Mouse (Mus musculus) embryonic facial prominence, embryonic 13.5 days (tissue): Measurements from ENCODE around the gene Olfr56. TPM values are rescaled to one million over a fixed set of nuclear protein-coding genes. Genes with fewer than 3 reads are reported as not detected.

Experiments used
- ATAC-seq: fragments of 200-750 bp; cut with Nextera tagmentation; 2 replicates; pipeline ENCODE4 v1.8.0; 2017; ENCODE audit warnings: low read depth; ENCODE audit not compliant: insufficient number of reproducible peaks, insufficient read depth, low FRiP score, low TSS enrichment
- H3K27ac ChIP-seq: fragments of 300-500 bp; sonication (generic); 2 replicates; pipeline ENCODE4 v1.5.1; 2015; ENCODE audit warnings: moderate library complexity, mild to moderate bottlenecking, inconsistent platforms
- H3K27me3 ChIP-seq: fragments of 300-500 bp; sonication (generic); 2 replicates; pipeline ENCODE4 v1.6.1; 2015; ENCODE audit warnings: mild to moderate bottlenecking, inconsistent platforms
- H3K36me3 ChIP-seq: fragments of 300-500 bp; sonication (generic); 2 replicates; pipeline ENCODE4 v1.6.1; 2015; ENCODE audit warnings: mild to moderate bottlenecking, inconsistent platforms
- H3K4me1 ChIP-seq: fragments of 300-500 bp; sonication (generic); 2 replicates; pipeline ENCODE4 v1.6.1; 2015; ENCODE audit warnings: inconsistent platforms
- H3K4me2 ChIP-seq: fragments of 300-500 bp; sonication (generic); 2 replicates; pipeline ENCODE4 v1.6.1; 2015; ENCODE audit warnings: moderate library complexity, mild to moderate bottlenecking, inconsistent platforms
- H3K4me3 ChIP-seq: fragments of 300-500 bp; sonication (generic); 2 replicates; pipeline ENCODE4 v1.5.1; 2015; ENCODE audit warnings: mild to moderate bottlenecking, inconsistent platforms
- H3K9ac ChIP-seq: fragments of 300-500 bp; sonication (generic); 2 replicates; pipeline ENCODE4 v1.6.1; 2015; ENCODE audit warnings: mild to moderate bottlenecking, inconsistent platforms
- H3K9me3 ChIP-seq: fragments of 300-500 bp; sonication (generic); 2 replicates; pipeline ENCODE4 v1.6.1; 2016; ENCODE audit warnings: inconsistent platforms
- WGBS: fragments of 180-500 bp; shearing (Covaris S2); methylation state at CpG from one replicate; pipeline ENCODE4 v1.1.7; 2015; ENCODE audit warnings: mixed read lengths; 5-methylcytosine and 5-hydroxymethylcytosine counted together
- polyA plus RNA-seq: library from polyadenylated mRNA; unstranded; fragments of >200 nt; fragmentation: Nextera tagmentation; extraction: Ambion mirVana; gene quantifications from 2 replicates; pipeline ENCODE4 v1.2.1, GENCODE M21; 2015

Gene Olfr56
- polyA plus RNA-seq, 1 experiment from 2014 or later, result not detected

DNA sequence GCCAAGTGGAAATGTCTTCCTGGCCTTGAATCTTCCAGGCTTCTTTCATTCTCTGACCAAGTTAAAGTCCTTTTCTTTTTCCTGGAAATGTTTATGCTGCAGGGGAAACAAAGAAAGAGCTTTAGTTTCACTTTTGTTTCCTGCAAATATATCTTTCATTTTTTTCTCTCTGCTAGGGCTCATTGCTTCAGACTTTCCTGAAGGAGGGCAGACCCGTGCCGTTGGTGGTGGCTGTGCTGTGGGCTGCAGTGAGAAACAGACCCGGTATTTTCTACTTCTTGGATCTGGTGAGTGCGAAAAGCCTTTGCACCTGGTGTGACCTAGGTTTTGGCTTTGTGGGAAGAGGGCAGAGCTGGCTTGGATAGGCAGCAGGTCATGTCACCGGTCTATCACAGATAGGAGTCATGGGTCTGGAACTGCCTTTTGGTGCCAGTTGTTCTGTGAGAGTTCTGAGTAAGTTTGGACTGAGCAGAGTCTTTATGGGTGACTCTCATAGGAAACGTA, 108.2 kb downstream of the Olfr56 start:
- Histone ChIP-seq H3K27ac (no peak overlapping the region), H3K36me3 (no peaks in the 10 kb centered on the region), H3K4me3 (no peak overlapping the region), H3K9ac (no peak overlapping the region), H3K27me3 (no peaks in the 10 kb centered on the region), H3K4me1 (peaks cover 9% of the 10 kb centered on the region), H3K9me3 (no peaks in the 10 kb centered on the region), H3K4me2 (no peak overlapping the region)
- 82% methylated on average over 6 of the region's 6 CpGs for WGBS
- ATAC-seq, result no peak

DNA sequence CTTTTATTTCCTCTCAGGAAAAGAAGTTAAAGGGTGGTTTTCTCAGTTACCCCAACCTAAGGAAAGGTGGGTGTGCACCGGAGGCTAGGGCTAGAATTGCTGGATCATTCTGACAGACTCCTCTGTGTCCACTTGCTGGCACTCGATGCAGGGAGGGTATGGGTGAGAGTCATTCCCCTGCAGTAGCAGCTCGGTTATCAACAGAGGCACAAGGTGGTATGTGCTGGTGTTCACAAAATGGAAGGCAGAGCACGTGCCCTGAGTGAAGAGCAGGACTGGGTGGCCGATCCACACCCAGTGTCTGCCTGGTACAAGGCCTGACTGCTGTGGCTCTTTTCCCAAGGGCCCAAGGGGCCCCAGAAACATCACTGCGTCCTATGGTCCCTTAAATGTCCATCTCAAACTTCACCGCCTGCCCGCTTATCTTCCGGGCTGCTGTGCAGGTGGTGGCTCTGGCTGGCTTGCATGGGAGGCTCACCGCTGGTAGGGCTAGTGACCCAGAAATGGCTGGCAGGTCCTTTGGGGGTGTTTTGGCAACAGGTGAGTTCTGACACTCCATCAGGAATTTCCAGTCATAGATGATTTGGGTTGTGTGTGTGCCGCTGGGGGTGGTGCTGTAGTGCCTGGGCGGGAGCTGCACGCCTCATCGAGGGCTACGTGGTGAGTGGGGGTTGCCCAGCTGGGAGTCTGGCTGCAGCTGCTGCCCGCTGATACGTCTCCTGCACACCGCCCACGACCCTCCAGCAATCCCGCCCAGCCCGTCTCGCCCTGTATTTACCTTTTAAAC, 109.3 kb downstream of the Olfr56 start:
- 34% methylated on average over 22 of the region's 22 CpGs for WGBS
- Histone ChIP-seq H3K9ac (0 out of 2 replicates have a peak overlapping the region, but pooled peaks have one; percentile 1), H3K4me1 (peaks cover 9% of the 10 kb centered on the region), H3K36me3 (no peaks in the 10 kb centered on the region), H3K27me3 (no peaks in the 10 kb centered on the region), H3K4me3 (0 out of 2 replicates have a peak overlapping the region, but pooled peaks have one; percentile 9), H3K27ac (no peak overlapping the region), H3K9me3 (no peaks in the 10 kb centered on the region), H3K4me2 (peak overlapping the region; percentile 45)
- no peak for ATAC-seq

DNA sequence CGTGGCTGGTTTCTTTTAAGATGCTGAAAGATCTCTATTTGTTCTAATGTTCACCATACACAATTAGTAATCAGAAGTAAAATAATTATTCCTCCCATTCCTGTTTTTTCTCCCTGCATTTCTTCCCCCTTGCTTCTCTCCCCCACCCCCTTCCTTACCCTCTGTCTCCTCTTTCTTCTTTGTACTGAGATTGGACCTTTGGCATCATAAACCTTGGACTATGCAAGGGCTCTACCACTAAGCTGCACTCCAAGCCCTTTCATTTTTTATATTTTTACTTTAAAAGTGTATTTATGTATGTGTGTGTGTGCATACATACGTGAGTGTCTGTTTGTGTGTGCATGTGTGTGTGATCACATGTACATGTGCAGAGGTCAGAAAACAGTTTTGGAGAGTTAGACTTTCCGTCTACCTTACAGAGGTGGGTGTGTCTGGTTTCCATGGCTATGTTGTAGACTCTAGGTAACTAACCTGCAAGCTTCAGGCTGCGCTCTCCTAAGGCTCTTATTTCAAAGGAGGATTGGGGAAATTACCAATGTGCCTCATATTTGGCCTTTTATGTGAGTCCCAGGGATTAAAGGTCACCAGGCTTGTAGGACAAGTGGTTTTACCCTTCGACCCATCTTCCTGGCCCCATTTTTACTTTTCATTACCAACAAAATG, 110.4 kb downstream of the Olfr56 start:
- Histone ChIP-seq H3K27me3 (no peaks in the 10 kb centered on the region), H3K9me3 (no peaks in the 10 kb centered on the region), H3K4me3 (no peak overlapping the region), H3K4me1 (peaks cover 9% of the 10 kb centered on the region), H3K36me3 (no peaks in the 10 kb centered on the region), H3K4me2 (no peak overlapping the region), H3K9ac (no peak overlapping the region), H3K27ac (no peak overlapping the region)
- 74% methylated on average over 5 of the region's 5 CpGs for WGBS
- no peak for ATAC-seq

DNA sequence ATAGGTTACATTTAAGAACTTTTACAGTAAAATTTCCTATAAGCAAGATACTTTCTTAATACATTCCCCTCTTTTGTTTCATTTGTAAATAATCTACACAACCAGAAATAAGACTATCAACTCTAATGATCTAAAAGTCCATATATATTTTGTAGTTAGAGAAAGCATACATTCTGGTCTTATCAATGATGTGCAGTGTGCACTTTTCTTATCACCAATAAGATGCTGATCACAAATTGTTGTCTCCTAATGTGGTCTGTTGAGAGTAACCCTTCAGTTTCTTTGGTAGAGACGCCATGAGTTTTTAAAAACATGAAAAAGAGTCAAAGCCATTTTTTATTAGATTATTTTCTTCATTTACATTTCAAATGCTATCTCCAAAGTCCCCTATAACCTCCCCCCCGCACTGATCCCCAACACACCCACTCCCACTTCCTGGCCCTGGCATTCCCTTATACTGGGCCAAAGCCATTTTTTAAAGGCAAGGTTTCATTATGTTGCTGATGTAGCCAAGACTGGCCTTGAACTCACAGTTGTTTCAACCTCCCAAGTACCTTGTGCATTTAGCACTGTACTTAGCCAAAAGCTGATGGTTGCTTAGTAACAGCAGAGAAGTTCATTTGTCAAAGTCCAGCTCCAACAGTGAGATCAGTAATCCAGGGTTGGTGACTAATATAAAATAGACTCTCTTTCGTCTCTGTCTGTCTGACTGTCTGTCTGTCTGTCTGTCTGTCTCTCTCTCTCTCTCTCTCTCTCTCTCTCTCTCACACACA, 111.2 kb downstream of the Olfr56 start:
- no peak overlapping the region for H3K4me2 ChIP-seq
- 82% methylated on average over 3 of the region's 3 CpGs for WGBS
- no peaks in the 10 kb centered on the region for H3K36me3 ChIP-seq
- peaks cover 9% of the 10 kb centered on the region for H3K4me1 ChIP-seq
- no peak overlapping the region for H3K9ac ChIP-seq
- H3K9me3 ChIP-seq, result no peaks in the 10 kb centered on the region
- H3K27me3 ChIP-seq, result no peaks in the 10 kb centered on the region
- no peak overlapping the region for H3K4me3 ChIP-seq
- no peak for ATAC-seq
- no peak overlapping the region for H3K27ac ChIP-seq

DNA sequence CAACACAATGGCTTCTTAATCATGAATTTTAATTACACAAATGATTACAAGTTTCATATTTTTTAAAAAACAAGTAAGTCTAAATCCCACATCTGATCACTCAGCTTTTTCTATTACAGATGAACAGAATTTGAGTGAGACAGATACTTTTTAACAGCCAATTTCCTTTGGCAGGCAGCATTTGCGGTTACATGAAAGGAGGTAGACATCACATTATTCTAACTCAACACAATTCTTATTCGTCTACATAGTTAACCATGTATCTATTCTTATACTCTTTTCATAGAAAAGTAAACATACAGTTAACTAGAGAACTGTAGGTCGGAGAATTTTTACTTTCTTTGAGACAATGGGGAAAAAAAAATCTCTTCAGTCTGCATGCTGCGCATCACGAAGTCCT, 111.9 kb downstream of the Olfr56 start:
- WGBS, result 84% methylated on average over 5 of the region's 5 CpGs
- Histone ChIP-seq H3K36me3 (no peaks in the 10 kb centered on the region), H3K9ac (no peak overlapping the region), H3K27ac (no peak overlapping the region), H3K4me2 (no peak overlapping the region), H3K9me3 (no peaks in the 10 kb centered on the region), H3K4me1 (peaks cover 9% of the 10 kb centered on the region), H3K4me3 (no peak overlapping the region), H3K27me3 (no peaks in the 10 kb centered on the region)
- no peak for ATAC-seq

DNA sequence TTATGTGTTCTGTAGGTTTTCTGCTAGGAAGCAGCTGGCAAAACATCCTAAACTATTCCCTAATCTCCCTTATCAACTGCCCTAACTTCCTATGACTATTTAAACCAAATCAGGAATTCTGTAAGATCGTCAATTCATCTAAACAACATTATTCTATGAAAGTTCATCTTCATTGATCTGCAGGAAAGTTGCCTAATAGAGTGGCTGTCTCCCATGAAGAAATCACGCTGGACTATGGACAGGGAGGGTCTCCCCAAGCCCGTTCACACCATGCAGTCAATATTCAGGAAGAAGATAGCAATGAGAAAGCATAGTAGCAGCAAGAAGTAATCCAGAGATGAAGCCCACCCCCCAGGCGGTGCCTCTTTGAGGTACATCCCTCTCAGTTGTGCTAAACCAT, 112.5 kb downstream of the Olfr56 start:
- Histone ChIP-seq H3K9ac (no peak overlapping the region), H3K36me3 (no peaks in the 10 kb centered on the region), H3K9me3 (no peaks in the 10 kb centered on the region), H3K4me1 (peaks cover 9% of the 10 kb centered on the region), H3K27me3 (no peaks in the 10 kb centered on the region), H3K27ac (no peak overlapping the region), H3K4me2 (no peak overlapping the region), H3K4me3 (no peak overlapping the region)
- 73% methylated on average over 4 of the region's 4 CpGs for WGBS
- no peak for ATAC-seq

DNA sequence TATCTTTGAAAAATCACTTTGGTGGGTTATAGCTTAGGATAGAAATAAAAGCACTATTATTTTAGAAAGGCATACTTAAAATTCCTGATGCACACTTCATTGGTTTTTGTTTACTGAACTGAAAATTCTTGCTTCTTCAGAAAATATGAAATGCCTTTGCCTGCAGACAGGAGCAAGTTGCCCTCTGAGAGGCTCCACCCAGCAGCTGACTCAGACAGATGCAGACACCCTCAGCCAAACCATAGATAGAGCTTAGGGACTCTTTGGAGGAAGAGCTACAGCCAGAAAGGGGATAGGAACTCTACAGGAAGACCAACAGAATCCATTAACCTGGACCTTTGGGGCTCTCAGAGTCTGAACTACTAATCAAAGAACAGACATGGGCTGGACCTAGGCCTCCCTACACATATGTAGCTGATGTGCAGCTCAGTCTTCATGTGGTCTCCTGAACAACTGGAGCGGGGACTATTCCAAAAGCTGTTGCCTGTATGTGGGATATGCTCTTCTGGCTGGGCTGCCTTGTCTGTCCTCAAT, 113.4 kb downstream of the Olfr56 start:
- Histone ChIP-seq H3K27ac (no peak overlapping the region), H3K9me3 (no peaks in the 10 kb centered on the region), H3K4me2 (no peak overlapping the region), H3K4me1 (peaks cover 9% of the 10 kb centered on the region), H3K36me3 (no peaks in the 10 kb centered on the region), H3K4me3 (no peak overlapping the region), H3K9ac (no peak overlapping the region), H3K27me3 (no peaks in the 10 kb centered on the region)
- ATAC-seq, result no peak
- WGBS, result 84% methylated on average over 1 of the region's 1 CpGs

DNA sequence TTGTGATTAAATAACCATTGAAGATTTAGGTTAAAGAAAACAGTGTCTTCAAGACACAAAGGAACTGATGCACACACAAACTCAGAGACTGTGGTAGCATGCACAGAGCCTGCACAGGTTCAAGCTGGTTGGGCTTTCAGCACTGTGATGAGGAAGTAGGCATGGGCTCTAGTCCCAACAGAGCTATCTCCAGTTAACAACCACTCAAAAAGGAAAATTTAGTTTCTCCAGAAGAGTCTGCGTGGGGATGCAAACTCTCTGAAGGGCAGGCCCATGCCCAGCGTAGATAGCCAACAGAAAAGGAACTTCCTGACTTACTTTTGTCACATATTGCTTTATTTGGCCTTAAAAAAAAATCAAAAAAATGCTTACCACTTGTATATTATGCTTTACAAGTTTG, 114.1 kb downstream of the Olfr56 start:
- no peak for ATAC-seq
- Histone ChIP-seq H3K4me3 (no peak overlapping the region), H3K27ac (no peak overlapping the region), H3K27me3 (no peaks in the 10 kb centered on the region), H3K4me1 (peaks cover 7% of the 10 kb centered on the region), H3K4me2 (no peak overlapping the region), H3K36me3 (no peaks in the 10 kb centered on the region), H3K9ac (no peak overlapping the region), H3K9me3 (no peaks in the 10 kb centered on the region)
- WGBS, result 88% methylated on average over 2 of the region's 2 CpGs

DNA sequence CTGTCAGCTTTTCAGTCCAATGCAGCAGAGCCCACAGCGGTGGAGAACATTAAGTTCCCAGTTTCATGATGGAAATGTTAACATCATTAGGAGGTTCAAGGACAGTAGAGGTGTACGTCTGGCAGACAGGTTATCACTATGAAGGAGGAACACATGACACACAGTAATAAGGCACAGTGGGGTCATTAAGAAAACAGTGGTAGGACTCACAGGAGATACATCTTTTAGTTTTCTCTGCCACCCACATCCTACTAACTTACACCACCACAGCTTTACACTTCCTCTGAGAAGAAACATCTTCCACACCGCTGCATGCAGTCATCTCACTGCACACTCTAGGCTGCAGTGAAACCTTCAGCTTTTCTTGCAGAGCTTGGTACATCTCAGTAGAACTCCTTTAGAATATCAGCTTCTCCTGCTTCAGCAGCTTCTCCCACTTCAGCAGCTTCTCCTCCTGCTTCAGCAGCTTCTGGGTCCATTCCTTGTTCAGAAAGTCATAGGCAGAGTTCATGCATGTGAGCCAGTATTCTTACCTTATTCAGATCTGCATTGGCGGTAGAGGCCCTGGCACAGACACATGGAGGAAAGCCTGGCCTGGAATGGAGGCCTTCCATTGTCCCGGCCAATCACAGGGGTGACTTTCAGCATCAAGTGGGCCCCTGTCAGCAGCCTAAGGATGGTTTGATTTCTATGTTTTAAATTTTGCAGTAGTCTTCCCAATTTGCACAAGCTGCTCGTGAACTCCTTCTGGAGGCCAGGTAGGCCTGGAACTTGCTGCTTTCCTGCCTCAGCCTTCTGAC, 115.4 kb downstream of the Olfr56 start:
- Histone ChIP-seq H3K36me3 (no peaks in the 10 kb centered on the region), H3K27ac (no peak overlapping the region), H3K4me3 (no peak overlapping the region), H3K4me1 (no peaks in the 10 kb centered on the region), H3K9me3 (no peaks in the 10 kb centered on the region), H3K9ac (no peak overlapping the region), H3K27me3 (no peaks in the 10 kb centered on the region), H3K4me2 (no peak overlapping the region)
- ATAC-seq, result no peak
- 85% methylated on average over 6 of the region's 6 CpGs for WGBS

DNA sequence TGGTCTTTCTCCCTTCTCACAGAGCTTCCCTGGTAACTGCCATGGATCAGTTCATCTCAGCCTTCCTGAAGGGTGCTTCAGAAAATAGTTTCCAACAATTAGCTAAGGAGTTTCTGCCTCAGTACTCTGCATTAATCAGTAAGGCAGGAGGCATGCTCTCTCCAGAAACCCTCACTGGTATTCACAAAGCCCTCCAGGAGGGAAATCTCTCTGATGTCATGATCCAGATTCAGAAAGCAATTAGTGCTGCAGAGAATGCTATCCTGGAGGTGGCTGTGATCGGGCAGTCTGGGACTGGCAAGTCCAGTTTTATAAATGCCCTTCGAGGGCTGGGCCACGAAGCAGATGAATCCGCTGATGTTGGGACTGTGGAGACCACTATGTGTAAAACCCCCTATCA, 116.7 kb downstream of the Olfr56 start:
- Histone ChIP-seq H3K4me3 (no peak overlapping the region), H3K27ac (no peak overlapping the region), H3K36me3 (no peaks in the 10 kb centered on the region), H3K4me1 (no peaks in the 10 kb centered on the region), H3K27me3 (no peaks in the 10 kb centered on the region), H3K4me2 (no peak overlapping the region), H3K9ac (no peak overlapping the region), H3K9me3 (no peaks in the 10 kb centered on the region)
- no peak for ATAC-seq
- WGBS, result 84% methylated on average over 4 of the region's 4 CpGs

DNA sequence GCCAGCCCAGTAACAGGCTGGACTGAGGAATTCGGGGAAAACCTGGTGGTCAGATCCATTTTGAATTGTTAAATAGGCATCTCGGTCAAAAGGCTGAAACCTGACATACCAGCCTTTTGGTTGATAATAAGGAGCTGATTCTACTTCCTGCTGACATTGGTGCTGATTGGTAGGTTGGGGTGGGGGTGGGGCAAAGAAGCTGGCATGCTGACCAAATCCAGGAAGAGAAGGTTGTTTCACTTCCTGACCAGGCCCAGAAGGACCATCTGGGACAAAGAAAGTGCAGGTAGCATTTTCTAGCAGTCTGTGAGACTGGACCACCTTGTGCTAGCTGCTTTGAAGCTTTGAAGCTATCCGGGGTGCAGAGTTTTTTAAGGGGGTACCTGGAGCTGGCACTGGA, 121.7 kb downstream of the Olfr56 start:
- Histone ChIP-seq H3K36me3 (no peaks in the 10 kb centered on the region), H3K27ac (no peak overlapping the region), H3K4me1 (0 out of 2 replicates have a peak, but pooled peaks cover 3% of the 10 kb centered on the region), H3K4me2 (no peak overlapping the region), H3K9me3 (no peaks in the 10 kb centered on the region), H3K27me3 (no peaks in the 10 kb centered on the region), H3K4me3 (no peak overlapping the region), H3K9ac (no peak overlapping the region)
- 82% methylated on average over 3 of the region's 3 CpGs for WGBS
- ATAC-seq, result no peak
